Mouse (Mus musculus) frontal cortex, adult (tissue): ENCODE measurements around the gene Eepd1.

ENCODE experiments used
- ATAC-seq: cut with Nextera tagmentation; 2 replicates; pipeline ENCODE4 v1.9.2; 2017; ENCODE audit warnings: mild to moderate bottlenecking, moderate library complexity, mixed read lengths; ENCODE audit not compliant: low TSS enrichment

The Eepd1 gene

DNA sequence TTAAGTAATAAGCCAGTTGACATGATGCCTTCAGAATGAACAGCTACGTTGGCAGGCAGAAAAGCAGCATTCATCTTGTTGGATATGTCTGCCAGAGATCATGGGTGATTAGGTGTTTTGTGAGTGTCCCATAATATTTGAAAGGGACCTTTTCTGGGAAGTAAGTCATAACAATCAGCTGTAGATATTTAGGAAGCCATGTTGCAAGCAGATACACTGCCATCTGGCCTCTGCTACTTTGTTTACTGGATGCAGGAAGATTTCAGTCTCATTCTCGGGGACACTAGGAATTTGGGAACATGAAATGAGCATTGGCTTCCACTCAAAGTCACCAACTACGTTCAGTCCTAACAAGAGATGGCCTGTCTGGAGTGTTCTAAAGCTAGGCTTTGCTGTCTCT lies 54.1 kb downstream of the Eepd1 start:
- ATAC-seq = no peak

DNA sequence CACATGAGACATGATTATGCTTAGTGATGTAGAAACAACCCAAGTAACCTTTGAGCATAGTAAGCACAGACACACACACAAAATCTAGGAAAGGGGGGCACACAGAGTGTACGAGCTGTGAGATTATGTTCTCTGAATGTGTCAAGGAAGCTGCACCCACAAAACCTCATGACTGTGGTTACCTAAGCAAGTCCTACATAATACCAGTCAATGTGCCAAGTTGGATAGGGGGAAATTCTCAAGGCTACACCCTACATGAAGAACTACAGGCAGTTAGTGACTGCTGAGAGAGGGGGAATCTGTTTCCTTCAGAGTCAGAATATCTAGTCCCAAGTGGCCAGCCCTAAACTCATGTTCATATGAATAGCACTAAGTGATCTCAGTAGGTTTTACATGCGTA lies 58.1 kb downstream of the Eepd1 start:
- no peak for ATAC-seq

- ATAC-seq = no peak
These were observed 60.0 kb downstream of the Eepd1 start for GRCm38 (mm10) chr9:25541355-25541754.

DNA sequence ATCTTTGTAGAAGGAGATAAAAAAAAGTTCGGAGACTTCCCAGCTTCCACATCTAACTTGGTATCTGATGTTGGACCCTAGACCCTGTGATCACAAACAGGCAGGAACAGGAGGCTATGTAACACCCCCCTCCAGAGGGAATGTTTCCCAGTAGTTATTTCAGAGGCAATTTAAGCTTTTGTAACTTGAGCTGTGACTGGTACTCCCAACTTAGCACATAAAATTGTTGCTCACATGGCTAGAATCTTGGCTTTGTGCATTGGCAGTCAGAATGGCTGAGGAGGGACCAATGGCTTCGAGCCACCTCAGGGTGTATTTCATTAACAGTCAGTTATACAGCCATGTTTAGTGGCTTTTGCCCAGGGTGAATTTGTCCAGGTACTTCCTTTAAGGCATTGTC lies 63.9 kb downstream of the Eepd1 start:
- peak; percentile 67 for ATAC-seq

DNA sequence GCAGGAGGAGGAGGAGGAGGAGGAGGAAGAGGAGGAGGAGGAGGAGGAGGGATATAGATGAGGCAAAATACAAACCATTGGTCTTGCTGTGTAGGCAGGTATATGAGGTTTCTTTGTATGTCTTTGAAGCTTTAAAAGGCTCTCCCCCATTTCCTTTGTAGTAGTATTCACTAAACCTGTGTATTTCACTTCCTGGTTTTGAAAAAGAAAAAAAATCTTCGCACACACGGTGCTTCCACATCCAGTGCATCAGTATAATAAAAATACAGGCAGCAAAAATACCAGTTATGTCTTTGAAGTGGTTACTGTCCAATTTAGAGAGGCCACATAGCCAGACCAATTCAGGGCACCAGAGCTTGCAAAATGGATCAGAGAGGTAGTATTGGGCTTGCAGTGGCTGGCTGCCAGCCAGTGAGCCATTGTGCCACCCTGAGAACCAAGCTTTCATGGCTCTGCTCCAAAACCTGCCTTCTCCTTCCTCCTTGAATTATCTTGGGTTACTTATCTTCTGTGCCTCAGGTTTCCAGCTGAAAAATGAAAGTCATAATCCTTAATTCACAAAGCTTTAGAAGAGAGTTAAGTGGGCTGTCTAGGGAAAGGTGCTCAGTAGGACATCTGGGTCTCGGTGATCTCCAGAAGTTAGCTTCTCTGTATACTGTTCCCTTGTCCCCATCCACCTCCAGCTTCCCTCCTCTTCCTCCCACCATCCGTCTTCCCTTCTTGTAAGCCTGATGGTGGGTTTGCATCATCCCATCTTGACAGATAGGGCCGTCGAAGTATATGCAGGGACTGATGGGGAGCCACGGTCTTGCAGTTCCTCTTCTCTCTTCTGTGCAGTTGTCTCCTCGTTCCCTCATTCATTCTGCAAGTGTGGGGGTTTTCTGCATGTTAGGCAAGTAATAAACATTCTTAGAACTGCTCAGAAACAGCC lies 68.0 kb downstream of the Eepd1 start:
- ATAC-seq = no peak

GRCm38 (mm10) chr9:25550196-25550595 lies 68.8 kb downstream of the Eepd1 start:
- ATAC-seq = no peak

GRCm38 (mm10) chr9:25552532-25552931 lies 71.2 kb downstream of the Eepd1 start:
- no peak for ATAC-seq

- ATAC-seq = no peak
These were observed 73.0 kb downstream of the Eepd1 start for GRCm38 (mm10) chr9:25554246-25554803.

GRCm38 (mm10) chr9:25555261-25555660 lies 73.9 kb downstream of the Eepd1 start:
- ATAC-seq = peak; percentile 66

GRCm38 (mm10) chr9:25556008-25556407 lies 74.7 kb downstream of the Eepd1 start:
- ATAC-seq = peak; percentile 88

DNA sequence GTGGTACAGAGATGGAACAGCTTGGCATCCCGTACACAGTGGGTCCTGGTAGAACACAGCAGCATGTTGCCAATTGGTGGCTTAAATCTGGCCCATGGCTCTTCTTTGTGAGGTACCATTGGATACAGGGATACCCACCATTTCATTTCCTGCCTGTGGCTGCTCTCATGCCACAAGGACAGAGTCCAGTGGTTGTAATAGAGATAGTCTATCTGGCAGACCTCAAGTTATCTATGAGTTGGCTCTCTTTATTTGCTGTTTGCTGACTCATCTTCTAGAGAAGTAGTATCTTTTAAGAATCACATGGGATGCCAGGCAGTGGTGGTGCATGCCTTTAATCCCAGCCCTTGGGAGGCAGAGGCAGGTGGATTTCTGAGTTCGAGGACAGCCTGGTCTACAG lies 76.0 kb downstream of the Eepd1 start:
- ATAC-seq = no peak

DNA sequence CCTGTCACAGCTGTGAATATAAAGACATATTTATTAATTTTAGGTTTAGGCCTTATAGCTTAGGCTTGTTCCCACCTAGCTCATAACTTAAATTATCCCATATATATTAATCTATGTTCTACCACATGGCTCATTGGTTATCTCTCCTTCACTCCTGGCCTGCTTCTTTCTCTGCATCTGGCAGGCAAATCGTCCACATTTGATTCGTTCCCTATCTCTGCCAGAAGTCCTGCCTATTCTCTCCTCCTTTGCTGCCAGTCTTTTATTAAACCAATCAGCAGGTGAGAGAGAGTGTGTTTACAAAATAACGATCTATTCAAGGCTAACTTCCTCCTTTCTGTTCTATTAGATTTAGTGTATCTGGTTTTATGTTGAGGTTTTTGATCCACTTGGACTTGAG lies 77.5 kb downstream of the Eepd1 start:
- ATAC-seq = no peak

GRCm38 (mm10) chr9:25560016-25560758 lies 78.8 kb downstream of the Eepd1 start:
- peak; percentile 66; the same call in 1 of the 2 replicates for ATAC-seq

- ATAC-seq = no peak
These were observed 79.8 kb downstream of the Eepd1 start for GRCm38 (mm10) chr9:25561143-25561542.

- ATAC-seq = no peak
These were observed 82.5 kb downstream of the Eepd1 start for GRCm38 (mm10) chr9:25563806-25564205.

DNA sequence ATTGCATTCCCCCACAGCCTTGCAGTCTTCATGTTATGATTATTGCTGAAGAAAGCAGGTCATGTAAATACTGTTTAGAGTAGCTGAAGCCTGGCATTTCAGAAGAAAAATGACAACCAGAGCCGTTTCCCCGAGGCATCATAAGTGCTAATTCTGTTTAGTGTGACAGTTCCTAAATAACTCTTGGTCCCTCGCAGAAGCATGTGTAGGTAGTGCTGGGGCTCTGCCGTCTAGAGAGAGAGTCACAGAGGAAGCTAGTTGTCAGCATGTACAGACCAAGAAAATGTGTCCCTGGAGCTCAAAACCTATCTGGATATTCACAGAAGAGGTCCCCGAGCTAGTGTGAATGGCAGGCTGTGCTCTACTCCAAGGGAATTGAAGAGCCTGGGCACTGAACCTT lies 85.7 kb downstream of the Eepd1 start:
- peak; percentile 75 for ATAC-seq

DNA sequence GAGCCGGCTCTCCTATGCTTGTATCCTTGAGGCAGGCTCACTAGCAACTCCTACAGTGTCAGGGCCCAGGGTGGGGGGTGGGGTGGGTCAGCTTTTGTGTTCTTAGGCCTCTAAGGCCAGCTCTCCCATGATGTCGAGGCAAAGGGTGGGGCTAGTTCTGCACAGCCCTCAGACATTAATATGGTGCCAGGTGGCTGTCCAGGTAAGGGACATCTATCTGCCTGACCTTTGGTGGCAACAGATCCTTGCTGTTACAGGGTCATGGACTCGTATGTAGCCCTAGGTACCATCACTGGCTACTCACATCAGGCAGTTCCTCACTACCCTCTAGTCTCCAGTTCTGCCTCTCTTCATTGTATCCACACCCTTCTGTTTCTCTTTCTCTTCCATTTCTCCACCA lies 87.4 kb downstream of the Eepd1 start:
- no peak for ATAC-seq

DNA sequence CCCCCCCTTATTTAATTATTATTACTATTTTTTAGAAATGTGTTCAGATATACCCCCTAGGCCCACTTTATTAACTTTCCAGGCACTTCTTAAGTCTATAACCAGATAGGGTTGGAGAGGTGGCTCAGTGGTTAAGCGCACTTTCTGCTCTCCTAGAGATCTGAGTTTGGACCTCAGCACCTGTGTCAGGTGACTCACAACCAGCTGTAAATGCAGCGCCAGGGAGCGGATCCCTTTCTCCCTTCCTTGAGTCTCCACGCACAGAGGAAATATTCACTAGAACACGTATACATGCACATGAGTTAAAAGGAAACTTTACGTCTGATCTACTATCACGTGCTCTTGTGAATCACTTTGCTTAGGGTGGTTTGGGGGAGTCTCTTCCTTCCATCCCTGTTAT lies 88.7 kb downstream of the Eepd1 start:
- no peak for ATAC-seq

DNA sequence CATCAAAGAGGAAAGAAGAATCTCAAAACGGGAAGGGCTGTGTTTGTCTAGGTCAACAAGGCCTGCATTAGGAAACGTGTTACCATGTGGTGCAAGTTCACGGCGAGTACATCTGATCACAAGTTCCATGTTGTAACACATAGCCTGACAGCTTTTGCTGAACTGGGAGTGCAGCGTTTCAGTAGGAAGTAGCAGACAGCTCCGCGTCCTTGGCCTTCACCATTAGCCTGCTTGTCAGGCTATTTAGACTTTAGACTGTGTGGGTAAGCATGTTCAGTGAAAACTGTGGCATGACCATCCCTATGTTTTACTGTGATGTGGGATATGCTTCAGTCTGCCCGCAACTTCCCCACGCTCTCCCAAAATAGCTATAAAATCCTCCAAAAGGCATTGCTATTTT lies 89.1 kb downstream of the Eepd1 start:
- peak; percentile 55 for ATAC-seq

DNA sequence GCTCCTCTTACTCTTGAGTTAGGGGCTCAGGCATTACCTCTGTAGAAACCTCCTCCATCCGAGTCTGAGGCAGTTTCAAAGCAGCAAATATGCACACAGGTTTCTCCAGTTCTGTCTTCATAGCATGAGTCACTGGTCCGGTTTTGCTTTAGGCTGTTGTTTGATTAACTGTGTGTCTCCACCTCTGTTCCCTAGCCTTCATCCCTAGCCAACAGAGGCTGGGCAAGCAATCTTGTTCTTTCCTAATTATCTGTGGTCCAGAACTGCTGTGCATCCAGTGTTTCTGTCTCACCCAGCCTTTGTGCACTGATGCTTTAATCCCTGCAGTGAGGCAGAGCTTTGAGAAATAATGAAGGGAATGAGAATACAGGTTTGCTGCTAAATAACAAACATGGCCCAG lies 90.0 kb downstream of the Eepd1 start:
- no peak for ATAC-seq

DNA sequence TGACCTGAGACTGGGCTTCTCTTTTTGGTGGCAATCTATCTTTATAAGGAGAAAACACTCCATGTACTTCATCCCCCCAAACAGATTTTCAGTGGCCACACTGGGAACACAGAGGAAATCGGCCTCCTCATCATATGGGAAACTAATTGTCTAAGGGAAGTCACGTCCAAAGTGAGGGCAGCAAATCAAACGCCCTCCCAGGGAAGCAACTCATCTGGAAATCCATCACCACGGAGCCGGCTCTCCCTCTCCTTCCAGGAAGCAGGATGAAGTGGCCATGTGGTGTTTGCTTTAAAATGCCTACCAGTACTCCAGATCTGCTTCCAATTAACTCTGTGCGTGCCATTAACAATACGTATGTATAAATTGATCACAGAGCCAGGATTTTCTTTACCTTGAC lies 92.4 kb downstream of the Eepd1 start:
- no peak for ATAC-seq

DNA sequence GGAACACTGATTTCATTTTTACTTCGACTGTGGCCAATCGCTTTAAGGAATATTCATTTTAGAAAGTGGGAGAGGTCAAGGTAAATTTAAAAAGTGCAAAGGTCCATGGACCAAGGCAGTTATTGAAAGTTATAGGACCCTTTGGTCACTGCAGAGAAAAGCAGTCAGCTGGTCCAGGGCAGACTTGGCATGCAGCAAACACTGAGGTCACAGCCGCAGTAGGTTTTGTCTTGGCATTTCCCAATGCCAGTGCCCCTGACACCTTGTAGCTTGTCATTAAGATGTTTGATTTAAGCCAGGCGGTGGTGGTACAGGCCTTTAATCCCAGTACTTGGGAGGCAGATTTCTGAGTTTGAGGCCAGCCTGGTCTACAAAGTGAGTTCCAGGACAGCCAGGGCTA lies 92.8 kb downstream of the Eepd1 start:
- ATAC-seq = no peak
